Mouse (Mus musculus) adrenal gland, adult (tissue): Measurements from ENCODE around the gene Adamtsl1.

Experiments used
- DNase-seq, 2 experiments: peaks; one replicate each; pipeline ENCODE4 v3.0.0; 2022 to 2023; ENCODE audit warnings: low spot score in 1 of 2; ENCODE audit not compliant: inconsistent age in 2 of 2

The Adamtsl1 gene

DNA sequence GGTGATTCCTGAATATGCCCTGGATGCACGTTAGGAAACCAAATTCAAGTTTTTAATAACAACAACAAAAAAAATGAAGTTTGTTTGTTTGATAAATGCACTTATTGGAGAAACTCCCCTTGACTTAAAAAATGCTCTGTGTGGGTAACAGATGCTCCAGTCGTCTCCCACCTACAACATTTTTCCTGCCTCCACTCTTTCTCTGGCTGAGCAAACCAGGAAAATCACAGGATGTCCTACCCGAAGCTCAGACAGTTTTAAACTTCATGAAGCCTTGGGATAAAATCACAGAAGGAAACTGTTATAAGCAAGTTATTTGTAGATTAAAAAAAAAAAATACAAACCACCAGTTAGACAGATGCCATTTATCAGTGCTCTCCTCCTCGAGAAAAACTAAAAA is 788.1 kb downstream of the Adamtsl1 start:
- DNase-seq: no peak

GRCm38 (mm10) chr4:86306753-86307152 is 792.8 kb downstream of the Adamtsl1 start:
- DNase-seq: no peak

DNA sequence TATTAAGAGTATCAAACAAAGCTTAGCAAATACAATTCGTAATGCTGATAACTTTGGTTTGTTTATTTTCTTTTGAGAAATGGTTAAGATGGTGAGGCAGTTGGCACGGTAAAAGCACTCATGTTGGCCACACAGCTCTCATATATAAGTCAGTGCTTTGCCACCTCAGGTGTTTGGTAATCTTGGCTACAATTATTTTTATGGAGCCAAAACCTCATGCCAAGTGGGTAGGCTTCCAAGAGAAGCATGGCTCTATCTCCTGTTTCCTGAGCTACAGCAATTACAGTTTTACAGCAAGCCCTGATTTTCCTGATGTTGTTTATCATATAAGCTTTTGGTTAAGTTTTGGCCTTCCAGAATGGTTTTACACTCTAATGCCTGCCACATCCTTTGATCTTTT is 795.2 kb downstream of the Adamtsl1 start:
- no peak for DNase-seq

- DNase-seq: peak; percentile 40 to 76
Observed at GRCm38 (mm10) chr4:86310806-86311730, 797.1 kb downstream of the Adamtsl1 start.

- no peak for DNase-seq
Observed at GRCm38 (mm10) chr4:86312366-86312765, 798.4 kb downstream of the Adamtsl1 start.

GRCm38 (mm10) chr4:86314442-86314841 is 800.5 kb downstream of the Adamtsl1 start:
- no peak for DNase-seq

DNA sequence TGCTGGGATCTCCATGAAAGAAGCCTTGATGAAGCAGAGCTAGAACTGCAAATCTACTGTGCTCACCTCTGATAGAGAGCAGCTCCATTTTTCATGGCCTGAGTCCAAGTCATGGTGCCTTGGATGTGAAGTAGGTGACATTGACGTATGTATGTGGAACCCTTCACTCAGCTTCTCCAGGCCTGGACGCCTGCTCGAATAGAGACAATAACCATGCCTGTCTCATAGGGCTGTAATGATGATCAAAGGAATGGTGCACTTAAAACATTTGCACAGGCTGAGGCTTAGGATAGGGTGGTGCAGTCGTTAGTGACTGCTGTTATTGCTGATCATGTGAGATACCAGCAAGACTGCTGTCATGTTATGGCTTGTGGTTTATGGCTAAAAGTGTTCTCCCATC is 801.1 kb downstream of the Adamtsl1 start:
- DNase-seq: no peak

GRCm38 (mm10) chr4:86317916-86318542 is 804.1 kb downstream of the Adamtsl1 start:
- DNase-seq: peak in 1 of 2 experiments; percentile 69

DNA sequence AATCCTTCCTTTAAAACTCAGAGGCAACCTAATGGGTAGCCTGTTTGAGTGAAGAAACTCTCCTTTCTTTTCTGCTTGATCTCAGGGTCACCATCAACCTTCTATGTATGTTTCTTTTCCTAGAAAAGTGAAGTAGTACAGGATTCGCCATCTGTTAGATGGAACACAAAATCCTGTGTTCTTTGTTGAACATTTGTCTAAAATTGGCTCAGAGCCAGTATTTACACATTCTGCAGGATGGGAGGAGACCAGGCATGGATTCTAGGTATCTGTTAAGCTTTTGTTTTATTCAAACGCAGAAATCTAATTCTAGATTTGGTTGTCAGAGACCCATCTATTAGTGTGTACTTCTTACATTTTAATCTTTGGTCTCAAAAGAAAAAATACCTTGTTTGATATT is 811.4 kb downstream of the Adamtsl1 start:
- DNase-seq: no peak

GRCm38 (mm10) chr4:86326003-86326402 is 812.0 kb downstream of the Adamtsl1 start:
- DNase-seq: no peak

GRCm38 (mm10) chr4:86326638-86327037 is 812.7 kb downstream of the Adamtsl1 start:
- DNase-seq: no peak

- no peak for DNase-seq
Observed at GRCm38 (mm10) chr4:86329481-86329880, 815.5 kb downstream of the Adamtsl1 start.

- DNase-seq: no peak
Observed at GRCm38 (mm10) chr4:86335861-86336415, 822.0 kb downstream of the Adamtsl1 start.

DNA sequence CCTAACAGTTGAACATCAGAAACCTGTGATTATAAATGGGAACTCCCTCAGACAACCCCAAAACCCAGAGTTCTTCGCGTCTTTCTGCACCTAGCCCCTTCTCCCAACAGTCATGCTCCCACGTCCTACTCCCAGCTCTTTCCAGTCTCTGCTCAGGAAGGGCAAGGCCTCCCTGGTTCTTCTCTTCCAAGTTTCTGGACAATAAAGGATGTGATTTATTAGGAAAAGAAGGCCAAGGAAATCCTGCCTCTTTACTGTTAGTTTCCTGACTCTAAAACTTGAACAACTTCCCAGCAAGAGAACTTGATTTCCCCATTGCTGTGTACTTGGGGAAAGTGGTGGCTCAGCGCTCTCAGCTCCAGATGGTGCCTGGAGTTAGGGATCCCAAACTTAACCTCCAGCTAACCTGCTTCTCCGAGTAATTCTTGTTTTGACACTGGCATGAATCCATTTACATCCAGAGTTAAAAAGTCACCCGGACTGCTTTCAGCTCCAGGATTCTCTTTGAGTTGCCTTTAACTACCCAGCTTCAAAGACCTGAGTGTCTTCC is 823.3 kb downstream of the Adamtsl1 start:
- DNase-seq: peak in 1 of 2 experiments; percentile 38

- no peak for DNase-seq
Observed at GRCm38 (mm10) chr4:86349341-86349740, 835.4 kb downstream of the Adamtsl1 start.

DNA sequence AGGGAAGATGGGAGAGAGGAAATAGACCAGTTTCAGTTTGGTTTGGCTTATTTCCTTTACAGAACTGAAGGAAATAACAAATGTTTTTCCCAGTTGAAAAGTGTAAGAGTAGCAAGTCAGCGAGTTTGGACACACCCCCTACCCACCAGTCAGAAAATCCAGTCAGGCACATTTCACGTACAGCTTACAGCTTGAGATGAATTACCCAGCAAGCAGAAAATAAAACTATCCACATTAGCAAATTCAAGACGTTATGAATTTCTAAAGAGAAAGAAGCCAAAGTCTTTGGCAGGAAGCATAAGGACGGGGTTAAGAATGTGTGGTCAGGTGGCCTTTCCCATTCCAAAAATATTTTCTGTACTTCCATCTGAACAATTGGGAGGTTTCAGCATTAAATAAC is 838.1 kb downstream of the Adamtsl1 start:
- no peak for DNase-seq

DNA sequence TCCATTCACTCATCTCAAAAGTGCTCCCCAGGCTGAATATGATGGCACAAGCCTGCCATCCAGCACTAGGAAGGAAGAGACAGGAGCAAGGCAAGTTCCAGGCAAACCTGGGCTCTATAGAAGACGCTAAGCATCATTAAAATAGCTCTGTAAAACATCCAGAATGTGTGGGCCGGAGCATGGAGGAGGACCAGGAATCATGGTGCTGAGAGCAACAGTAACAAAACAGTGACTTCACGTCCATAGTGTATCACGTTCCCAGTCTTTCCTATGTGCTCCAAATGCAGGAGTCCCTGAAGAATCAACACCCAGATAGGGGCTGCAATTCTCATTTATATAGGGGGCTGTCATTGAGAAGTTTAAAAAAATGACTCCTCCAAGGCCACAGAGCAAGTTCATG is 839.6 kb downstream of the Adamtsl1 start:
- no peak for DNase-seq

DNA sequence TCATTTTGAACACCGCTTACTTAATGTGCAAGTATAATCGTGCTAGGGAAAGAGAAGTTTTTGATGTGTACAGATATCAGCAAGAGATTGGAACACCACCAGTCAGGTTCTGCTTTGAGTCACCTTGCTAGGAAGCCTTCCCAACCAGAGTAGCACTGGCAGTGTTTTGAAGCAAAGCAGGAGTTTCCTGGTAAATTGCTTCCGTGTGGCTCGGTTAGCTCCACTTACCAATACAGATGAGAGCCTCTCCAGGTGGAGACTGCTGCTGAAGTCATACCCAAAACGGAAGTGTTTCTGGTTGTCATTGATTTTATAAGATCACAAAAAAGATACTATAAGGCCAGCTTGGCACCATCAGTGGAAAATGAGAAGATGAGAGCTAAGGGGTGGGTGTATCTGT is 845.4 kb downstream of the Adamtsl1 start:
- DNase-seq: no peak

- no peak for DNase-seq
Observed at GRCm38 (mm10) chr4:86369055-86369454, 855.1 kb downstream of the Adamtsl1 start.

GRCm38 (mm10) chr4:86373166-86373565 is 859.2 kb downstream of the Adamtsl1 start:
- DNase-seq: no peak

GRCm38 (mm10) chr4:86383124-86383523 is 869.2 kb downstream of the Adamtsl1 start:
- no peak for DNase-seq

- DNase-seq: no peak
Observed at GRCm38 (mm10) chr4:86385121-86385520, 871.1 kb downstream of the Adamtsl1 start.
